Mouse (Mus musculus): ENCODE measurements around the gene Rarres1.

The Rarres1 gene

DNA sequence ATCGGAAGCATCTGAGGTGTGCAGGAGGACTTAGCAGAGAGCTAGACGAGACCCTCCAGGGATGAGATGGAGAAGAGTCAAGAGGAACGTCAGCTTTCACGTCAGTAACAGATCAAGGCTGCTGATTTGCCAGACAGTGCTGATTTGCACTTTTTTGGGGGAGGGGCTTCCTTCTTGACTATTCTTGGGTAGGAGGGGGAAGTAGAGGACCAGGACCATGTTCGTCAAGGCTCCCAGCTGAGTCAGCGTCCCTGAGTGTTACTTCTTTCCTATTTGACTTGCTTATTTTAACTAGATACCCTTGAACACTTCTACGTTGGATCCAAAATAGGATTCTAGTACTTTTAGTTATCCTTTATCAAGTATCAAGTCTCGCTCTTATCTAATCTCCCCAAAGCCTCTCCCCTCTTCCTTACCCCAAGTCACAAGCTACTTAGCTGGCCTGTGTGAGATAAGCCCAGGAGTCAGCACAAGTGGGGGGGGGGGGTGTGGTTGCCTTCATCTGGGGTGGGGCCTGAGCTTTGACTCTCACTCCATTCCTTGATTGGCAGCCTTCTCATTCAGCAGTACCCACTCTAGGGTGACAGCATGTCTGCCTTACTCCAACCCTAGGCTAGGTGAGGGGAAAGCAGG lies 16.4 kb downstream of the Rarres1 start:
- in situ Hi-C loops (cut with MboI; ENCODE audit: low pct_unique_long_range_greater_than_20kb in 1 of 2, low sequenced_read_pairs in 2 of 2, unreplicated experiment in 1 of 2) = no loop called here

DNA sequence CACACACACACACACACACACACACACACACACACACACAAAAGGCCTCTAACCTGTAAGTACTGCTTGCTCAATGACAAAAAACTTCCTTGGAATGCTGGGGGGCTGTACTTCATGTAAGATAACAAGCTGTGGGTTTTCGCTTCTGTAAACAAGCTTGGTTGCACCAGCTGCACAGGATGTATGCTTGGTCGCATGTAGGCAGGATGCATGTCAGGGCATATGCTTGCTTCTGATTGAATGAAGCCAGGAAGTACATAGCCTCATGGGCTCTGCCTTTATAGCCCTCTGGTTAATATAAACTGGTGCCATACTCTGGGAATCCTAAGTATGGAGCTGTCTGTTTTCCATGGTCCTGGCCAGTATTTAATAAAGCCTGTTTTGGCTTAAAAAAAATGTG lies 17.3 kb downstream of the Rarres1 start:
- in situ Hi-C loops (cut with MboI; ENCODE audit: low pct_unique_long_range_greater_than_20kb in 1 of 2, low sequenced_read_pairs in 2 of 2, unreplicated experiment in 1 of 2) = no loop called here

DNA sequence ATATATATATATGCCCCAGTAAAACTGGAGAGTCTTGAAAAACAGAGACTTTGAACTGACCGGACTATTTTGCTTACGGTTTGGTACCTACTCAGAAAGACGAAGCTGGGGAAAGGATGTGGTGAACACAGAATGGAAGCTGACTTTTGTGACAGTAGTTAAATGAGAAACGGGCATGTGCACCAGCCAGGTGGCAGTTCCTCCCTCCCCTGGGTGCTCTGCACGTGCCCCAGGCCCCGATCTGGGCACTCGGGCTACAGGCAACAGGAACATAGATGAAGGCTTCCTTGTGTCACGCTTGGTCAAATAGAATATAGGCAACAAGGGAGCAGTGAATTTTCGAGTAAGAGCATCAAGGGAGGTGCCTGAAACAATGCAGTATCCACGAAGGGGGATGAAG lies 19.0 kb downstream of the Rarres1 start:
- in situ Hi-C loops (cut with MboI; ENCODE audit: low pct_unique_long_range_greater_than_20kb in 1 of 2, low sequenced_read_pairs in 2 of 2, unreplicated experiment in 1 of 2) = no loop called here

DNA sequence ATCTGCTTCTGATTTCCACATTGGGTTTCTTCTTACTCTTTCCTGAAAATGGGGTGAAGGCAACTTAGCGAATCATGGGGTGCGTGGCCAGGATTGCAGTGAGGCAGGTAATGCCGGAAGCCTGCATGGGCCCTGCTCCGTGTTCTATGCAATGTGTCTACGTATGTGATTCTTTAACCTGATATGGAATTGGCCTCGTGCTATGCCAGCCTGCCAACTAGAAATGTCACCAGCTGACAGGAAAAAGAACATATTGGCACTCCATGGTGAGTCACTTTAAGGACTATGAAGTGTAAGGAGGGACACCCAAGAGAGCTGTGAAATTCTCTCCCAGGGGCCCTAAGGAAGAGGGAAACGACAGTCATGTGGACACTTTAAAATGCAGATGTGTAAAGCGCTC lies 22.2 kb downstream of the Rarres1 start:
- in situ Hi-C loops (cut with MboI; ENCODE audit: low pct_unique_long_range_greater_than_20kb in 1 of 2, low sequenced_read_pairs in 2 of 2, unreplicated experiment in 1 of 2) = no loop called here

DNA sequence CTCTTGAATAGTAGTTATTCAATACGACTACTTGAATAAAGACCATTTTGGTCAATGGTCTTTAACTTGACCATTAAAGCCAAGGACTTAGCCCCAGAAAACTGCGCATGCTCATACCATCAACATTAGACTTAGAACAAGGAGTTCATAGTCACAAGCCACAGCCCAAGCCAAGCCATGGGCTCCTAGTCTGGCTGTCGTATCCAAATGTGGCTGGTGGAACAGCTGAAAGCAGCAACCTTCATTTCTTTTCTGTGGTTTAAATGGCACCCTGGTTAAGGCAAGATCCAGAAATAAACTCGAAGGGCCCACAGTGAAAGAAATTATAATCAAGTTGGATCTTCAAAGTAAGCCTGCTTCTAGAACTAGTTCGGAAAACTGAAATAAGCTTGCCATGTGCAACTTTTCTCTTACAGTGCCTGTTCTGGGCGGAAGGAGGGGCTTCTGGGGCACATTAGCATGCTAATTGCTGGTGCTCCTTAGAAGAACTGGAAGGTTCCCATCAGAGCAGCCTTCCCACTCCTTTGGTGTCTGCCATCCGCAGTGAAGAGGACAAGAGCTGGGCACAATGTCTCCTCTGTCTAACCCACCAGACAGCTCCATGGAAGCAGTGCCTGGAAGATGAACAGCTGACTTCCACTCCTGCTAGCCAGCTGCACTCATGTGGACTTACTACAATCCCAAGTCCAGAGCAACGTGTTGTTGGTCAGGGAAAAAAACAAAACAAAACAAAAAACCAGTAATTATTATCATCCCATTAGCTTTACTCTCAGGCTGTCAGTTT lies 23.0 kb downstream of the Rarres1 start:
- in situ Hi-C loops (cut with MboI; ENCODE audit: low pct_unique_long_range_greater_than_20kb in 1 of 2, low sequenced_read_pairs in 2 of 2, unreplicated experiment in 1 of 2) = no loop called here

DNA sequence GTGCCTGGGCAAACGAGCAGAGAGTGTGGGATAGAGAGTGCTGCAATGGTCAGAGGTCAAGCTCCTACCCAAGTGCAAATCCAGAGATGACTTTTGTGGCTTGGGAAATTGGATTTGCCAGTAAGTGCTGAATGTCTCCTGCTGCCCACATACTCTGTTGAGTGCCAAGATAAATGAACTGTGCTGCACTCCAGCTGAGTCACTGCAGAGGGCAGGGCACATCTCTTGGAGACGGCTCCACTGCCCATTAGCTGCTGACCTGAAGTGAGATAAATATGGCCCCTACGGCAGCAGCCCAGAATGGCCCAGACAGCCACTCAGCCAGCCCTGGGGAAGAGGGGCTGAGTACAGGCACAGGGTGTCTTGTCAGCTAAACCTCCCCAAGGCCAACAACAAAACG lies 25.2 kb downstream of the Rarres1 start:
- in situ Hi-C loops (cut with MboI; ENCODE audit: low pct_unique_long_range_greater_than_20kb in 1 of 2, low sequenced_read_pairs in 2 of 2, unreplicated experiment in 1 of 2) = no loop called here

DNA sequence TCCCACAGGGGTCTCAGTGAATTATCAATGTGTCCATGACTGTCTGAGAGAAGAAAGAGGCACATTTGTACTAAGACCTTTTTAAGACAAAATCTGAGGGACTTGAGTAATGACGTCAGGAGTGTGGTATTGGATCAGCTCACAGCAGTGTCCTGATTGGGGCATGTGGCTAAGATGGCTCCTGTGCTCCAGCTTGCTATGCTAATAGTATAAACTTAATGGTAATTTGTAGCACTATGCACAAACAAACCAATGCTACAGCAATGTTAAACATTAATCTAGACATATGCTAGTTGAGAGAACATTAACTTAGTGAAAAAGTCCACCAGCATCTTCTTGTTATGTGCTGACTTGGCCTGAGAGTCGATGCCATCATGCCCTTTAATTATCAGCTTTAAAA lies 30.1 kb downstream of the Rarres1 start:
- in situ Hi-C loops (cut with MboI; ENCODE audit: low pct_unique_long_range_greater_than_20kb in 1 of 2, low sequenced_read_pairs in 2 of 2, unreplicated experiment in 1 of 2) = no loop called here

DNA sequence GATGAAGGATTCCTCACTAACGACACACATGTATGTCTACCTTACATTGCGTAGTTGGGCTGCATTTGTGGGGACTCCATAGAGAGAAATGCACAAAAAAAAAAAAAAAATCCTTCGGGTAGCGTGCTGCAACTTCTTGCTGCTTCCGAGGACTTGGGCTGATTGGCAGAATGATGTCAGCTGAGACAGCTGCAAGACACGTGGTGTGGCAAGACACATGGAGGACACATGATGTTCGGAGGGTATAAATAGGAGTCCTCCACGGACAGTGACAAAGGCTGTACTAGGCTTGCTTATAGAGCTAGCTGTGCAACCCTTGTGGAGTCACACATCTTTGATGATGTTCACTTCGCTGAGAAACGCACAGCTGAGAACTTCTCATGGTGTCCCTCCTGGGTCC lies 32.9 kb downstream of the Rarres1 start:
- in situ Hi-C loops (cut with MboI; ENCODE audit: low pct_unique_long_range_greater_than_20kb in 1 of 2, low sequenced_read_pairs in 2 of 2, unreplicated experiment in 1 of 2) = no loop called here

DNA sequence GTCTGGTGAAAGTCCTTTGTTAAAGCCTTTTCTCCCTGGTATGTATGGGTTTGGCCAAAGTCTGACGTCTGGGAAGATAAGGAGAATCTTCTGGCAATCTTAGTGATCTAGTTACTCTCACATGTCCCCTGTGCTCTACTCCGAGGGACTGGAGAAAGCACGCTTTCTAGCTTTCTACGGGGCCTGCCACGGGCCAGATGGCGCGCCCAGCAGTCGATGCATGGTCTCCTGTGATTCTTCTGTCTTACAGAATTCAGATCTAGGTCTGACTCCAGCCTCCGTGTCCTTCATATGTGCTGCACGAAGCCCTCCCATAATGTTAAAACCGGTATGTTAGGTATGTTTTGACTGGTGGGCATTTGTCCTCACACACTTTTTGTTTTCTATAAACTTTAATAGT lies 35.5 kb downstream of the Rarres1 start:
- in situ Hi-C loops (cut with MboI; ENCODE audit: low pct_unique_long_range_greater_than_20kb in 1 of 2, low sequenced_read_pairs in 2 of 2, unreplicated experiment in 1 of 2) = no loop called here

DNA sequence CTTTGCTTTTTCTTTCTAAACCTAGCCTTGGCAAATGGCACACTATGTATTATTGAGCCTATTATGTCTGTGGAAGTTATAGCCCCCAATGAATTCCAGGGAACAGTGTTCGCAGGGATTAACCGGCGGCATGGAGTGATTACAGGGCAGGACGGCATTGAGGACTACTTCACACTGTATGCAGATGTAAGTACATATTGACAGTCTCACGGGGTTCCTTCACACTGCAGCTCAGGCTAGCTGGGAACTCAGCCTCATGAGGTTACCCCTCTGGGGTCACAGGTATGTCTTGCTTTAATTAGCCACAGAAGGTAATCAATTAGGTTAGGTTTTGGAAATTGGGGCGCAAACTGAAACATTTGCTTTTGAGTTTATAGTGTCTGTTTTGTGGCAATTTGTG lies 41.9 kb downstream of the Rarres1 start:
- in situ Hi-C loops (cut with MboI; ENCODE audit: low pct_unique_long_range_greater_than_20kb in 1 of 2, low sequenced_read_pairs in 2 of 2, unreplicated experiment in 1 of 2) = no loop called here

DNA sequence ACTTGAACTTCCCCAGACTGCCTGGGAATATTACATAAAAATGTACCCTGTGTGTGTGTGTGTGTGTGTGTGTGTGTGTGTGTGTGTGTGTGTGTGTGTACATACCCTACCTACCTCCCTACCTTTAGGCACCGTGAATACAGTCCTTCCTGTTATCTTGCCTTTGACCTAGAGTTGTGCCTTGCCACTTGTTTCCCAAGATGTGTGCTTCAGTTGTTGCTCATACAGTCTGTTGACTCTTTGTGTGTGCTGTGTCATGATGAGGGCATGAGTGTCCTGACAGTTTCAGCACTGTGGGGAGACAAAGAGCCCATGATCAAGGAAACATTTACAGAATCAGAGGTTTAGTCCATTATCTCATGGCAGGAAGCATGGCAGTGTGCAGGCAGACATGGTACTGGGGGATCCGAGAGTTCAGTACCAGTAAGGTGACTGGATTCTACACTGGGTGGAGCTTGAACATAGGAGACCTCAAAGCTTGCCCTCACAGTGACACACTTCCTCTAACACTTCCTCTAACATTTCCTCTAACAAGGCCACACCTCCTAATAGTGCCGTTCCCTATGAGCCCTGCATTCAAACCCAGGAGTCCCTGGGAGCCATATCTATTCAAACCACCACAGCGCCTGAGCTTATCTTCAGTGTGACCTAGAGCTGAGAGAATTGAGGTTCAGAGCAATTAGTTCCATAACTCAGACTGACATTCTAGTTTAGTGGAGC lies 43.8 kb downstream of the Rarres1 start:
- in situ Hi-C loops (cut with MboI; ENCODE audit: low pct_unique_long_range_greater_than_20kb in 1 of 2, low sequenced_read_pairs in 2 of 2, unreplicated experiment in 1 of 2) = no loop called here

DNA sequence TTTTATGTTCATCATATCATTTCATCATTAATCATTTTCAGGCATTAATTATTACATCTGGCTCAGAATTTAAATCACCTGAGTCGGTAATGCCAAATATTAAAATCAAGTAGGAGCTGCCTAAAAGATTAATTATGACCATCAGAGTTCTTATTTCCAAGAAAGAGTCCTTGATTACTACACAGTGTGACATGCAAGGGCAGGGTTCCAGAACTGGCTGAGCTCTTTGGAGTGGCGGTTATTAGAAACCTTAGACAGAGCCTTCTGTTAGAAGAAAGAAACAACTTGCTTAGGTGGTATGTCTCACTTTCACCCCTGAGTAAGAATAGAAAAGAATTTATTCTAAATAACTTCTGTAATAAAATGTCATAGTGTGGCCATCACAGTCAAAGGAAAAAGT lies 48.0 kb downstream of the Rarres1 start:
- in situ Hi-C loops (cut with MboI; ENCODE audit: low pct_unique_long_range_greater_than_20kb in 1 of 2, low sequenced_read_pairs in 2 of 2, unreplicated experiment in 1 of 2) = no loop called here

DNA sequence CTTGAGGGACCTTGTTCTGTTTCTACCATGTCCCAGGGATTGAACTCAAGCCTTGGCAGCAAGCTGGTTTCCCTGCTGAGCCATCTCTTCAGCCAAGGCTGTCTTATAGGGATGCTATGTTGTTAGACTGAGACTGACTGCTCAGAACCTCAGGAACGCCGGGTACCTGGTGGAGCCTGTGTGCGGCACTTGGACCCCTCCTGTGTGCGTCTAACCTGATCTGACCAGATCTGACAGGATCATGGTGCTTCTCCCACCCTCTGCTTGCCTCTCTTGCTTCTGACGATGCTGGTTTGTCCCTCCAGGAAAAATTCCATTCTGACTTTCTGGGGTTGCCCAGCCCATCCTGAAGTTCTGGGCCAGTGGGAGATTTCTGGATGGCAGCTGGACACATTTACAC lies 48.7 kb downstream of the Rarres1 start:
- in situ Hi-C loops (cut with MboI; ENCODE audit: low pct_unique_long_range_greater_than_20kb in 1 of 2, low sequenced_read_pairs in 2 of 2, unreplicated experiment in 1 of 2) = no loop called here

DNA sequence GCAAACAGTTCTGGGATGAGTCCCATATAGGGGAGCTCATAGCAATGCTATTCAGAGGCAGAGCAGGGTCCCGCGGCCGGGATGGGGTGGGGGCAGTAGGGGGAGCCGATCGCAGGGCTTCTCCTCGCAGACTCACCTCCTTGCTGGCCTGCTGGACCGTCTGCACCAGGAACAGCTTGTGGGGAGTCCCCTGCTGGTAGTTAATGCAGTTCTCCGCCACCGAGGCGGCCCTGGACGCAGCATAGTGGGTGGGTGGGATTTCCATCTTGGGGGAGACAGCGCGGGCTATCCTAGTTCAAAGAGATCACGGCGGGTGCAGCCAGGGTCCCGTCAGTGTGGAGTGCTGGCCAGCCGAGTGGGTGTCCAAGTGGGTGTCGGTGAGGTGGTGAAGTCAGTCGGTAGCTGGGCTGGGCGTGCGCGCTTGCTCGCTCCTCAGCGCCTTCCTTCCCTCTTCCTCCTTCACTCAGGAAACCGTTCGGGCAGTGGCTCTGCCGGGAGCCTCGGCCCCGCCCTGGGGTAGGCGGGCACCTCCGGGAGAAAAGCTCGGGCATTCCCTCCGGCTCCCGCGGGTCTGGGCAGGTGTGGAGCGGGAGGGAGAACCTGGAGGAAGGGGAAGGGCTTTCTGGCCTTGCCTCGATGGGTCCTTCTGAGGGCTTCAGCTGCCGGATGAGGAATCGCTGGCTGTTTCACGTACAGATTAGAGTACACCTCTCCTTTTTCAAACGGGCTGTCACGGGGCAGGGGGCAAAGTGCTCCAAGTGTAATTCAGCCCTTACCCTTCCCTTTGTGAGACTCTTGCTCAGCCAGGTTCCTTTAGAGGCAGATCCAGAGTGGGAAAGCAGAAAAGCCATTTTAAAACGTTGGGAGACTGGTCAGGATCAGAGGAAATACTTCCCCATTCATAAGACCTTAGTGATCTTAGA lies 51.6 kb downstream of the Rarres1 start, which contains the start of gene Lxn:
Gene Lxn, minus strand, starts transcription at position 477 of the 923 bp plus-strand sequence.
- in situ Hi-C loops (cut with MboI; ENCODE audit: low pct_unique_long_range_greater_than_20kb in 1 of 2, low sequenced_read_pairs in 2 of 2, unreplicated experiment in 1 of 2) = no loop called here

DNA sequence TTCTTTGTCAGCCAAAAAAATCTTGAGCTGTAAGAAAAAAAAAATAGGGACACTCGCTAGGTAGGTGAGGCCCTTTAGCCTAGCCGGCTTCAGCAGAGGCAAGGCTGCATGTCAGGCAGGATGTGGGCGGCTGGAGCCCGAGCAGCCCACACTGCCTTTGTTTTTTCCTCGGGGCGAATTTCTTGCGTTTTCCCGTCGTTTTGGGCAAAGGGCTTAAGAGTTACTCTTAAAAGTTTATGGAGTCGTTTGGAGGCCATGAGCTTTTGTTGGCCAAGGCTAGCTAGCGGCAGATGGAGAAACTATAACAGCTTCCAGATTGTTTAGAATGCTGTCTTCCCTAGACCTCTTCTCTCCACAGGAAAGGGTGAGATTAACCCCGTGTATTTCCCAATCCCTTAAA lies 52.3 kb downstream of the Rarres1 start:
- in situ Hi-C loops (cut with MboI; ENCODE audit: low pct_unique_long_range_greater_than_20kb in 1 of 2, low sequenced_read_pairs in 2 of 2, unreplicated experiment in 1 of 2) = no loop called here

DNA sequence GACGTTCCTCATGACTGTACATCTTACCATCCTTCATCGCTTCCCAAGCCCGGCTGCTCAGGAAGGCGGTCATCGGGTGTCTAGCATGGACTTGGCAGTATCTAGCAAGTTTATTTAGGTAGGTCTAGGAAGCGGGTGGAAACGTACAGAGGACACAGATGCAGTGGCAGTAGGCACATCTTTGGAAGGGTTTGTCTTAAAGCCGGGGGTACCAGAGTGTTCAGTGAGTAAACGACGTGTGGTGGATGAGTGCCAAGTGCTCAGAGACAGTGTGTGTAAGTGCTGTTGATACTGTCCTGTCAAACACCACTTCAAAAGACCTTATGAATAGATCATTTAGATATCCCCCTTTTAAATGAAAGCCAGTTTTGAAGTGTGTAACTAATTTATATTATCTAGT lies 52.7 kb downstream of the Rarres1 start:
- in situ Hi-C loops (cut with MboI; ENCODE audit: low pct_unique_long_range_greater_than_20kb in 1 of 2, low sequenced_read_pairs in 2 of 2, unreplicated experiment in 1 of 2) = no loop called here

DNA sequence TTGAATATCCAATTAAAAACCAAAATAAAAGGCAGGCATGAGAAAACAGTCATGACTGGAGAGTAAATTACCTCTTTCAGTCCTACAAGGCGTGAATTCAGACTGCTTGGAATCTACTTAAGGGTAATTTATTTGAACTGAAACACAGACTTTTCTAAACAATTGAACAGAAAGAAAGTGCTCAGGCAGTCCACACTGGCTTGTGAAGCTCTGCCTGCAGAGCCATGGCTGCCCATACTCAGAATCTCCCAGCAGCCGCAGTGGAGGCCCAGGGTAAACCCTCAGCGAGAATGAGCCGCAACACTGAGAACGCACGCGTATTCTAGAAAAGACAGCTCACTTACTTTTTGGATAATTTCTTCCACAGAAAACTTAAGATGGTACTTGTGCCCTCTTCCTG lies 53.3 kb downstream of the Rarres1 start:
- in situ Hi-C loops (cut with MboI; ENCODE audit: low pct_unique_long_range_greater_than_20kb in 1 of 2, low sequenced_read_pairs in 2 of 2, unreplicated experiment in 1 of 2) = no loop called here

DNA sequence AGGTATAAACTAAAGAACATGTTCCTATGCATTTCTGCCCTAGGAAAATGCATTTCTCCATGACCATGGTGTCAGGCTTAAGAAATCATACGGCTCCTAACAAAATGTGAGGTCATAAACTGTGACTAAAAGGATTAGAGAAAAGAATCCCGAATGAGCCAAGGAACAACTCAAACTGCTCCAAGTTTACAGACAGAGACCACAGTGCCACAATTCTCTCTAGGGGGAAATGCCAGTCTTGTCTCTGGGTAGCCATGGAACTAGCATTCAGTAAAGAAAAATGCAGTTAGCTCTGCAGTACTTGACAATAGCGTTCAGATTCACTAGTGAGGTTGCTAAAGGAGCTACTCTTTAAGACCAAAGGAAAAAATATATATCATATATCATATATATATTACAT lies 55.4 kb downstream of the Rarres1 start:
- in situ Hi-C loops (cut with MboI; ENCODE audit: low pct_unique_long_range_greater_than_20kb in 1 of 2, low sequenced_read_pairs in 2 of 2, unreplicated experiment in 1 of 2) = no loop called here

Data from mouse embryonic stem cell (cell line).